Mouse (Mus musculus): ENCODE data around the gene Myo10. TPM values are rescaled to one million over a fixed set of nuclear protein-coding genes. Genes with fewer than 3 reads are reported as not detected.

Myo10 gene
- polyA plus RNA-seq, 1 experiment from 2014 or later: 5.9 TPM

- 24% methylated on average over 21 of the region's 21 CpGs for WGBS (ENCODE audit: insufficient replicate concordance)
- Histone ChIP-seq H3K27ac (ENCODE audit: low read depth) (peak overlapping the region; percentile 19; the same call in 1 of the 2 replicates), H3K4me3 (ENCODE audit: low read depth, low read length) (peak overlapping the region; percentile 35), H3K4me1 (ENCODE audit: insufficient read depth) (peaks cover 3% of the 10 kb centered on the region; the same call in 1 of the 2 replicates), H3K27me3 (ENCODE audit: insufficient read depth, low read length) (no peaks in the 10 kb centered on the region), H3K9me3 (ENCODE audit: low read length) (no peaks in the 10 kb centered on the region), H3K4me2 (ENCODE audit: low read depth, low read length) (peak overlapping the region; percentile 57), H3K36me3 (replicated peaks; ENCODE audit: insufficient read depth, low read length) (no peaks in the 10 kb centered on the region; the same call in 1 of the 2 replicates), H3K9ac (replicated peaks) (no peak overlapping the region)
- TF ChIP-seq CTCF (IDR thresholded peaks at IDR 0.05; ENCODE audit: low read depth) (no peak), EP300 (IDR thresholded peaks at IDR 0.05; ENCODE audit: low read depth) (no peak)
- DNase-seq (peak; percentile 32), ATAC-seq (peak; percentile 44; the same call in 1 of the 2 replicates)
Observed at GRCm38 (mm10) chr15:25773711-25774513, 151.6 kb downstream of the Myo10 start.

- peaks cover 3% of the 10 kb centered on the region; the same call in 1 of the 2 replicates for H3K4me1 ChIP-seq (ENCODE audit: insufficient read depth)
- no peak for TF ChIP-seq CTCF (IDR thresholded peaks at IDR 0.05; ENCODE audit: low read depth)
- no peak for TF ChIP-seq EP300 (IDR thresholded peaks at IDR 0.05; ENCODE audit: low read depth)
- no peak for ATAC-seq
- no peaks in the 10 kb centered on the region for H3K9me3 ChIP-seq (ENCODE audit: low read length)
- no peak overlapping the region for H3K9ac ChIP-seq (replicated peaks)
- no peak for DNase-seq
- H3K4me3 ChIP-seq (ENCODE audit: low read depth, low read length): no peak overlapping the region
- H3K27ac ChIP-seq (ENCODE audit: low read depth): no peak overlapping the region
- no peaks in the 10 kb centered on the region for H3K27me3 ChIP-seq (ENCODE audit: insufficient read depth, low read length)
- H3K4me2 ChIP-seq (ENCODE audit: low read depth, low read length): no peak overlapping the region
- H3K36me3 ChIP-seq (replicated peaks; ENCODE audit: insufficient read depth, low read length): peaks cover 9% of the 10 kb centered on the region
- 75% methylated on average over 8 of the region's 8 CpGs for WGBS (ENCODE audit: insufficient replicate concordance)
Observed at GRCm38 (mm10) chr15:25778937-25779336, 156.6 kb downstream of the Myo10 start.

- H3K4me2 ChIP-seq (ENCODE audit: low read depth, low read length): no peak overlapping the region
- H3K9ac ChIP-seq (replicated peaks): no peak overlapping the region
- TF ChIP-seq EP300 (IDR thresholded peaks at IDR 0.05; ENCODE audit: low read depth) (no peak), CTCF (IDR thresholded peaks at IDR 0.05; ENCODE audit: low read depth) (no peak)
- peaks cover 2% of the 10 kb centered on the region; the same call in 1 of the 2 replicates for H3K4me1 ChIP-seq (ENCODE audit: insufficient read depth)
- DNase-seq (no peak), ATAC-seq (no peak)
- no peaks in the 10 kb centered on the region for H3K9me3 ChIP-seq (ENCODE audit: low read length)
- no peak overlapping the region for H3K27ac ChIP-seq (ENCODE audit: low read depth)
- 83% methylated on average over 23 of the region's 23 CpGs for WGBS (ENCODE audit: insufficient replicate concordance)
- H3K4me3 ChIP-seq (ENCODE audit: low read depth, low read length): no peak overlapping the region
- no peaks in the 10 kb centered on the region for H3K27me3 ChIP-seq (ENCODE audit: insufficient read depth, low read length)
- peaks cover 9% of the 10 kb centered on the region for H3K36me3 ChIP-seq (replicated peaks; ENCODE audit: insufficient read depth, low read length)
Observed at GRCm38 (mm10) chr15:25779522-25780191, 157.3 kb downstream of the Myo10 start.

GRCm38 (mm10) chr15:25781053-25781452 lies 158.7 kb downstream of the Myo10 start:
- 89% methylated on average over 33 of the region's 33 CpGs for WGBS (ENCODE audit: insufficient replicate concordance)
- Histone ChIP-seq H3K4me1 (ENCODE audit: insufficient read depth) (no peaks in the 10 kb centered on the region), H3K36me3 (replicated peaks; ENCODE audit: insufficient read depth, low read length) (peaks cover 18% of the 10 kb centered on the region), H3K4me2 (ENCODE audit: low read depth, low read length) (no peak overlapping the region), H3K4me3 (ENCODE audit: low read depth, low read length) (no peak overlapping the region), H3K9me3 (ENCODE audit: low read length) (no peaks in the 10 kb centered on the region), H3K9ac (replicated peaks) (no peak overlapping the region), H3K27me3 (ENCODE audit: insufficient read depth, low read length) (no peaks in the 10 kb centered on the region), H3K27ac (ENCODE audit: low read depth) (no peak overlapping the region)
- DNase-seq (no peak), ATAC-seq (no peak)
- no peak for TF ChIP-seq CTCF (IDR thresholded peaks at IDR 0.05; ENCODE audit: low read depth)
- TF ChIP-seq EP300 (IDR thresholded peaks at IDR 0.05; ENCODE audit: low read depth): no peak

GRCm38 (mm10) chr15:25785456-25786390 lies 163.4 kb downstream of the Myo10 start:
- Histone ChIP-seq H3K27me3 (ENCODE audit: insufficient read depth, low read length) (no peaks in the 10 kb centered on the region), H3K4me3 (ENCODE audit: low read depth, low read length) (no peak overlapping the region), H3K36me3 (replicated peaks; ENCODE audit: insufficient read depth, low read length) (peaks cover 29% of the 10 kb centered on the region), H3K27ac (ENCODE audit: low read depth) (no peak overlapping the region), H3K4me2 (ENCODE audit: low read depth, low read length) (no peak overlapping the region), H3K9me3 (ENCODE audit: low read length) (no peaks in the 10 kb centered on the region), H3K9ac (replicated peaks) (no peak overlapping the region), H3K4me1 (ENCODE audit: insufficient read depth) (no peaks in the 10 kb centered on the region)
- TF ChIP-seq EP300 (IDR thresholded peaks at IDR 0.05; ENCODE audit: low read depth) (no peak), CTCF (IDR thresholded peaks at IDR 0.05; ENCODE audit: low read depth) (no peak)
- no peak for DNase-seq
- ATAC-seq: no peak
- 91% methylated on average over 35 of the region's 35 CpGs for WGBS (ENCODE audit: insufficient replicate concordance)
